Mouse (Mus musculus): Measurements from ENCODE around the gene Zfp618. TPM values are rescaled to one million over a fixed set of nuclear protein-coding genes. Genes with fewer than 3 reads are reported as not detected.

The Zfp618 gene
- polyA plus RNA-seq, 1 experiment from 2014 or later = 11.5 TPM

GRCm38 (mm10) chr4:63032581-63033006 lies 67.2 kb downstream of the Zfp618 start:
- Histone ChIP-seq H3K4me2 (no peak overlapping the region), H3K27me3 (replicated peaks) (no peaks in the 10 kb centered on the region), H3K4me3 (no peak overlapping the region), H3K36me3 (no peaks in the 10 kb centered on the region), H3K9me3 (replicated peaks) (no peaks in the 10 kb centered on the region), H3K4me1 (replicated peaks) (peaks cover 12% of the 10 kb centered on the region), H3K27ac (ENCODE audit: poor library complexity, severe bottlenecking) (no peak overlapping the region), H3K9ac (no peak overlapping the region)
- 85% methylated on average over 9 of the region's 9 CpGs for WGBS
- ATAC-seq (ENCODE audit: insufficient number of reproducible peaks, low FRiP score) = no peak

- Histone ChIP-seq H3K4me2 (no peak overlapping the region), H3K4me1 (replicated peaks) (peaks cover 23% of the 10 kb centered on the region), H3K9me3 (replicated peaks) (no peaks in the 10 kb centered on the region), H3K36me3 (no peaks in the 10 kb centered on the region), H3K9ac (no peak overlapping the region), H3K4me3 (no peak overlapping the region), H3K27me3 (replicated peaks) (no peaks in the 10 kb centered on the region), H3K27ac (ENCODE audit: poor library complexity, severe bottlenecking) (no peak overlapping the region)
- WGBS = 56% methylated on average over 5 of the region's 5 CpGs
- no peak for ATAC-seq (ENCODE audit: insufficient number of reproducible peaks, low FRiP score)
These were observed 68.4 kb downstream of the Zfp618 start for GRCm38 (mm10) chr4:63033724-63034123.

- Histone ChIP-seq H3K4me1 (replicated peaks) (peaks cover 25% of the 10 kb centered on the region), H3K4me3 (no peak overlapping the region), H3K36me3 (no peaks in the 10 kb centered on the region), H3K27me3 (replicated peaks) (no peaks in the 10 kb centered on the region), H3K4me2 (no peak overlapping the region), H3K9ac (no peak overlapping the region), H3K9me3 (replicated peaks) (no peaks in the 10 kb centered on the region), H3K27ac (ENCODE audit: poor library complexity, severe bottlenecking) (no peak overlapping the region)
- WGBS = 86% methylated on average over 7 of the region's 7 CpGs
- ATAC-seq (ENCODE audit: insufficient number of reproducible peaks, low FRiP score) = no peak
These were observed 70.6 kb downstream of the Zfp618 start for GRCm38 (mm10) chr4:63035991-63036390.

GRCm38 (mm10) chr4:63036790-63037189 lies 71.4 kb downstream of the Zfp618 start:
- H3K9ac ChIP-seq = no peak overlapping the region
- 84% methylated on average over 5 of the region's 5 CpGs for WGBS

GRCm38 (mm10) chr4:63037555-63037954 lies 72.2 kb downstream of the Zfp618 start:
- WGBS = 69% methylated on average over 4 of the region's 4 CpGs
- Histone ChIP-seq H3K4me2 (no peak overlapping the region), H3K9ac (no peak overlapping the region), H3K4me3 (no peak overlapping the region), H3K4me1 (replicated peaks) (peaks cover 25% of the 10 kb centered on the region), H3K27ac (ENCODE audit: poor library complexity, severe bottlenecking) (peak overlapping the region; percentile 12; the same call in 1 of the 2 replicates), H3K36me3 (no peaks in the 10 kb centered on the region), H3K9me3 (replicated peaks) (no peaks in the 10 kb centered on the region), H3K27me3 (replicated peaks) (no peaks in the 10 kb centered on the region)
- ATAC-seq (ENCODE audit: insufficient number of reproducible peaks, low FRiP score) = no peak

More at GRCm38 (mm10) chr4:63036790-63037189, 71.4 kb downstream of the Zfp618 start:
- Histone ChIP-seq H3K9me3 (replicated peaks) (no peaks in the 10 kb centered on the region), H3K27ac (ENCODE audit: poor library complexity, severe bottlenecking) (no peak overlapping the region), H3K4me1 (replicated peaks) (peaks cover 25% of the 10 kb centered on the region), H3K36me3 (no peaks in the 10 kb centered on the region), H3K27me3 (replicated peaks) (no peaks in the 10 kb centered on the region), H3K4me3 (no peak overlapping the region), H3K4me2 (no peak overlapping the region)
- ATAC-seq (ENCODE audit: insufficient number of reproducible peaks, low FRiP score) = no peak

GRCm38 (mm10) chr4:63038265-63038664 lies 72.9 kb downstream of the Zfp618 start:
- 13% methylated on average over 2 of the region's 2 CpGs for WGBS
- Histone ChIP-seq H3K9me3 (replicated peaks) (no peaks in the 10 kb centered on the region), H3K36me3 (no peaks in the 10 kb centered on the region), H3K4me3 (no peak overlapping the region), H3K4me2 (no peak overlapping the region), H3K27me3 (replicated peaks) (no peaks in the 10 kb centered on the region), H3K4me1 (replicated peaks) (peaks cover 25% of the 10 kb centered on the region), H3K9ac (no peak overlapping the region), H3K27ac (ENCODE audit: poor library complexity, severe bottlenecking) (peak overlapping the region; percentile 12; the same call in 1 of the 2 replicates)
- peak; percentile 36; the same call in 1 of the 2 replicates for ATAC-seq (ENCODE audit: insufficient number of reproducible peaks, low FRiP score)

- no peaks in the 10 kb centered on the region for H3K9me3 ChIP-seq (replicated peaks)
- ATAC-seq (ENCODE audit: insufficient number of reproducible peaks, low FRiP score) = no peak
- 0 out of 2 replicates have a peak overlapping the region, but pooled peaks have one; percentile 5 for H3K27ac ChIP-seq (ENCODE audit: poor library complexity, severe bottlenecking)
- no peak overlapping the region for H3K9ac ChIP-seq
- no peaks in the 10 kb centered on the region for H3K36me3 ChIP-seq
- 66% methylated on average over 10 of the region's 10 CpGs for WGBS
- peaks cover 25% of the 10 kb centered on the region for H3K4me1 ChIP-seq (replicated peaks)
- H3K4me3 ChIP-seq = no peak overlapping the region
- H3K4me2 ChIP-seq = no peak overlapping the region
- no peaks in the 10 kb centered on the region for H3K27me3 ChIP-seq (replicated peaks)
These were observed 73.6 kb downstream of the Zfp618 start for GRCm38 (mm10) chr4:63038937-63039336.

GRCm38 (mm10) chr4:63048606-63049005 lies 83.2 kb downstream of the Zfp618 start:
- Histone ChIP-seq H3K27me3 (replicated peaks) (no peaks in the 10 kb centered on the region), H3K4me1 (replicated peaks) (peaks cover 42% of the 10 kb centered on the region), H3K4me2 (no peak overlapping the region), H3K27ac (ENCODE audit: poor library complexity, severe bottlenecking) (no peak overlapping the region), H3K9ac (no peak overlapping the region), H3K36me3 (no peaks in the 10 kb centered on the region), H3K9me3 (replicated peaks) (peaks cover 4% of the 10 kb centered on the region; the same call in 1 of the 2 replicates), H3K4me3 (no peak overlapping the region)
- whole genome bisulfite sequencing = 59% methylated on average over 3 of the region's 3 CpGs
- ATAC-seq (ENCODE audit: insufficient number of reproducible peaks, low FRiP score) = peak; percentile 42; the same call in 1 of the 2 replicates

GRCm38 (mm10) chr4:63049596-63050318 lies 84.4 kb downstream of the Zfp618 start:
- ATAC-seq (ENCODE audit: insufficient number of reproducible peaks, low FRiP score) = no peak

GRCm38 (mm10) chr4:63050319-63050676 lies 84.9 kb downstream of the Zfp618 start:
- H3K4me3 ChIP-seq = no peak overlapping the region
- H3K36me3 ChIP-seq = no peaks in the 10 kb centered on the region
- H3K27ac ChIP-seq (ENCODE audit: poor library complexity, severe bottlenecking) = no peak overlapping the region
- peaks cover 50% of the 10 kb centered on the region for H3K4me1 ChIP-seq (replicated peaks)
- no peak for ATAC-seq (ENCODE audit: insufficient number of reproducible peaks, low FRiP score)
- H3K27me3 ChIP-seq (replicated peaks) = no peaks in the 10 kb centered on the region
- H3K9me3 ChIP-seq (replicated peaks) = peaks cover 4% of the 10 kb centered on the region; the same call in 1 of the 2 replicates
- H3K9ac ChIP-seq = no peak overlapping the region
- H3K4me2 ChIP-seq = no peak overlapping the region
- WGBS = 60% methylated on average over 4 of the region's 4 CpGs

More at GRCm38 (mm10) chr4:63049596-63050318, 84.4 kb downstream of the Zfp618 start:
- Histone ChIP-seq H3K9me3 (replicated peaks) (peaks cover 4% of the 10 kb centered on the region; the same call in 1 of the 2 replicates), H3K4me2 (no peak overlapping the region), H3K9ac (no peak overlapping the region), H3K27ac (ENCODE audit: poor library complexity, severe bottlenecking) (peak overlapping the region; percentile 45), H3K4me1 (replicated peaks) (peaks cover 45% of the 10 kb centered on the region), H3K36me3 (no peaks in the 10 kb centered on the region), H3K4me3 (no peak overlapping the region), H3K27me3 (replicated peaks) (no peaks in the 10 kb centered on the region)

GRCm38 (mm10) chr4:63050949-63051348 lies 85.6 kb downstream of the Zfp618 start:
- 73% methylated on average over 4 of the region's 4 CpGs for WGBS
- no peak overlapping the region for H3K4me2 ChIP-seq
- H3K9me3 ChIP-seq (replicated peaks) = peaks cover 4% of the 10 kb centered on the region; the same call in 1 of the 2 replicates
- no peaks in the 10 kb centered on the region for H3K36me3 ChIP-seq
- ATAC-seq (ENCODE audit: insufficient number of reproducible peaks, low FRiP score) = no peak
- H3K9ac ChIP-seq = no peak overlapping the region
- H3K27ac ChIP-seq (ENCODE audit: poor library complexity, severe bottlenecking) = no peak overlapping the region
- H3K4me3 ChIP-seq = no peak overlapping the region
- H3K27me3 ChIP-seq (replicated peaks) = no peaks in the 10 kb centered on the region
- peaks cover 52% of the 10 kb centered on the region for H3K4me1 ChIP-seq (replicated peaks)
